Mouse (Mus musculus): ENCODE measurements at regions not wholly inside any gene's neighbourhood (a gene's known extent, or its start where the extent isn't known, plus 50 kb on each side); places are given as distances from the start of the nearest gene placed in this dataset.

DNA sequence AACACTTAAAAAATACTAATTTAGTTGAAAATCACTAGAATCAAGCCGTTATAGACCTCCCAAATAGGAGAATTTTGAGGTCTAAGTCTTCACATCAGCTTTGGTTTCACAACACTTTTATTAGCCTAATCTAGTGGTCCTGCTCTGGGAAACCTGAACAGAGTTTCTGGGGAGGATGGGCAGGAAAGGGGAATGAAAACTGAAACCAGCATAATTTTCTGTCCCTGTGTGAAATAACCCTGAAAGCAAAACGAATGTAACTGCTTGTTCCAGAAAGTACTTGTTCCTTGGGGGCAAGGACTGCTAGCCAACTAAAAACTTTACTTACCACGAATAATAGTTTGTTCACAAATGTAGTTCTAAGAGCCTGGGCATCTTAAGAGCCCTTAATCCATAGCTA is 508.0 kb upstream of the Cited2 start:
- no peaks in the 10 kb centered on the region for H3K4me1 ChIP-seq

GRCm38 (mm10) chr10:17221495-17221894 is 501.5 kb upstream of the Cited2 start:
- 38% methylated on average over 2 of the region's 2 CpGs for WGBS
- no peak for ATAC-seq (ENCODE audit: low FRiP score)

More for the DNA sequence above, 508.0 kb upstream of the Cited2 start:
- Histone ChIP-seq H3K9me3 (replicated peaks) (no peaks in the 10 kb centered on the region), H3K27me3 (replicated peaks) (no peaks in the 10 kb centered on the region), H3K9ac (replicated peaks) (no peak overlapping the region), H3K27ac (replicated peaks) (no peak overlapping the region), H3K4me2 (no peak overlapping the region), H3K4me3 (replicated peaks) (no peak overlapping the region), H3K36me3 (no peaks in the 10 kb centered on the region)
- ATAC-seq (ENCODE audit: low FRiP score), result no peak
- WGBS, result 85% methylated on average over 3 of the region's 3 CpGs

GRCm38 (mm10) chr10:17225727-17226126 is 497.3 kb upstream of the Cited2 start:
- Histone ChIP-seq H3K36me3 (no peaks in the 10 kb centered on the region), H3K4me3 (replicated peaks) (no peak overlapping the region), H3K9ac (replicated peaks) (no peak overlapping the region), H3K27me3 (replicated peaks) (no peaks in the 10 kb centered on the region), H3K4me1 (peaks cover 9% of the 10 kb centered on the region), H3K4me2 (no peak overlapping the region), H3K27ac (replicated peaks) (no peak overlapping the region), H3K9me3 (replicated peaks) (no peaks in the 10 kb centered on the region)
- ATAC-seq (ENCODE audit: low FRiP score), result no peak
- 83% methylated on average over 1 of the region's 1 CpGs for whole genome bisulfite sequencing

More at GRCm38 (mm10) chr10:17221495-17221894, 501.5 kb upstream of the Cited2 start:
- Histone ChIP-seq H3K36me3 (no peaks in the 10 kb centered on the region), H3K4me3 (replicated peaks) (no peak overlapping the region), H3K27me3 (replicated peaks) (no peaks in the 10 kb centered on the region), H3K27ac (replicated peaks) (no peak overlapping the region), H3K9me3 (replicated peaks) (no peaks in the 10 kb centered on the region), H3K4me2 (no peak overlapping the region), H3K4me1 (no peaks in the 10 kb centered on the region), H3K9ac (replicated peaks) (no peak overlapping the region)

GRCm38 (mm10) chr10:17230040-17230818 is 492.8 kb upstream of the Cited2 start:
- Histone ChIP-seq H3K4me2 (peak overlapping the region; percentile 38), H3K9ac (replicated peaks) (no peak overlapping the region), H3K9me3 (replicated peaks) (no peaks in the 10 kb centered on the region), H3K36me3 (no peaks in the 10 kb centered on the region), H3K4me1 (peaks cover 11% of the 10 kb centered on the region), H3K27ac (replicated peaks) (peak overlapping the region; percentile 51), H3K4me3 (replicated peaks) (no peak overlapping the region), H3K27me3 (replicated peaks) (no peaks in the 10 kb centered on the region)
- WGBS, result 8% methylated on average over 16 of the region's 16 CpGs
- peak; percentile 53; the same call in 1 of the 2 replicates for ATAC-seq (ENCODE audit: low FRiP score)

DNA sequence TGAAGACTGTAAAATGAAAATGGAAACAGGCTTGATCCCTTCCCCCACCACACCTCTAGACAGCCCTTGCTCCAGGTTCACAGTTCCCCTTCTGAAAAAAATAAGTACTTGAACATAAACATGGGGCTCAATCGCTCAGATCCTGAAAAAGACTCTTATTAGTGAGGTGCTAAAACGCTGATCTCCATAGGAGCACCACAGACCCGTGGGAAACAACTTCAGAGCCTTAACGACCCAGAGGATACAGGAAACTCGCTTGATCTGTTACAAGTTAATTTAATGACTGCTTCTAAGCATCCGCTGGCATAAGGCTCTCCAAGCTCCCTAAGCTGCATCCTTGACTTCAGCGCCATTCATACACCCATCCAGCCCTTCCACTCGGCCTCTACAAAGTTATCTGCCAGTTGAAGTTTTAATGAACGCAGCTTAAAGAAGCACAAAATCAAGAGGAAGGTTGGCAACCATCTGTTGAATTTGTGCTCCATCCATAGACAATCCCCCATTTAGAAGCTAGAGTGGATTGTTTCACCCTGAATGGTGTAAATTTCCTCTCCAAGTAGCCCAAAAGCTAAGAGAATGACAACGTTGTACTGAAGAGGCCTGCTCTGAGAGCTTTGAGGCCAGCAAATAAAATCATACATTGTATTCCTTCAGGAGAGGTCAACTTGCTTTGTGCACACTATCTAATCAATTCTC is 486.9 kb upstream of the Cited2 start:
- Histone ChIP-seq H3K27ac (replicated peaks) (no peak overlapping the region), H3K4me3 (replicated peaks) (no peak overlapping the region), H3K4me2 (no peak overlapping the region), H3K27me3 (replicated peaks) (no peaks in the 10 kb centered on the region), H3K9ac (replicated peaks) (no peak overlapping the region), H3K36me3 (no peaks in the 10 kb centered on the region), H3K9me3 (replicated peaks) (no peaks in the 10 kb centered on the region), H3K4me1 (peaks cover 17% of the 10 kb centered on the region)
- ATAC-seq (ENCODE audit: low FRiP score), result peak; percentile 26; the same call in 1 of the 2 replicates
- WGBS, result 14% methylated on average over 10 of the region's 10 CpGs

GRCm38 (mm10) chr10:17236761-17237160 is 486.3 kb upstream of the Cited2 start:
- Histone ChIP-seq H3K9ac (replicated peaks) (no peak overlapping the region), H3K4me1 (peaks cover 17% of the 10 kb centered on the region), H3K27me3 (replicated peaks) (no peaks in the 10 kb centered on the region), H3K36me3 (no peaks in the 10 kb centered on the region), H3K27ac (replicated peaks) (no peak overlapping the region), H3K4me3 (replicated peaks) (no peak overlapping the region), H3K9me3 (replicated peaks) (no peaks in the 10 kb centered on the region), H3K4me2 (no peak overlapping the region)
- WGBS, result 46% methylated on average over 2 of the region's 2 CpGs
- ATAC-seq (ENCODE audit: low FRiP score), result no peak

GRCm38 (mm10) chr10:17237463-17237862 is 485.6 kb upstream of the Cited2 start:
- Histone ChIP-seq H3K4me3 (replicated peaks) (no peak overlapping the region), H3K27me3 (replicated peaks) (no peaks in the 10 kb centered on the region), H3K4me2 (0 out of 2 replicates have a peak overlapping the region, but pooled peaks have one; percentile 9), H3K36me3 (no peaks in the 10 kb centered on the region), H3K27ac (replicated peaks) (no peak overlapping the region), H3K9me3 (replicated peaks) (no peaks in the 10 kb centered on the region), H3K4me1 (peaks cover 17% of the 10 kb centered on the region), H3K9ac (replicated peaks) (no peak overlapping the region)
- WGBS, result 31% methylated on average over 11 of the region's 11 CpGs
- no peak for ATAC-seq (ENCODE audit: low FRiP score)

DNA sequence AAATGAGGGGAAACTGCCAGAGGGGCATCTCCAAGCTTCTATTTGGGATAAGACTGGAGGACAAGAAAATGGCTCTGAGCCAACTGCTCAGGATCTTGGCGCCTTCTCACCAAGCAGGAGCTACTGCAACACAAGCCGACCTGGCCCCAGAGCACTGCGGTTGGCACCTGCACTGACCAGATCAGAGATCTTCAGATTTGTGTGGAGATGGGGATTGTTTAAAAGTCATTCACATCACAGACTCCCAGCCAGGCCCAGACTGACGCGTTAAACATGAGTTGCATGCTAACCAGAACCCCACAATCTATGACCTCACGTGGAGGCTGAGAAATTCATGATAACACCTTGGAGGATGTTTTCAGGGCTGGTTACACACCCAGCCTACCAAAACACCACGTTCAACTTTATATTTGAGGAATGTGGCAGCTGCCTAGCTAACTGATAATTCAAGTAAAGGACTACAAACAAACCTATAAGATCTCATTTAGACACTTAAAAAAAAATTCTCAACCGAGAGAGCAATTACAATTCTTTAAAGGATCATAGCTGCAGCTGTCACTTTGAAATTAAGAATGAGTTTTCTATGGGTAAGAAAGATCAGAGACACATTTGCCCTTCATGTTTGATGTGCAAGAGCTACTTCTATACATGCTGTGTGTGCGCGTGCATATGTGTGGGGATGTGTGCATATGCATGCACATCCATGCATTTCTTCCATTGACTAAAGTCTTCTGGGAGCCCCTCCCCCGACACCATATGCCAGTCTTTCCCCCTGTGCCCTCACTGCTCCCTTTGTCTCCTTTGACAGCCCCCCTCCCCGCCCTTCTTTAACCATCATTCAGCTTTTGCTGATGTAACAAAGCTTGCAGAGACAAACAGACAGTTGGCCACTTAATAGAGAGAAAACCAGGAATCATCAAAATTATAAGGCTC is 484.8 kb upstream of the Cited2 start:
- Histone ChIP-seq H3K4me1 (peaks cover 17% of the 10 kb centered on the region), H3K9me3 (replicated peaks) (no peaks in the 10 kb centered on the region), H3K27me3 (replicated peaks) (no peaks in the 10 kb centered on the region), H3K36me3 (no peaks in the 10 kb centered on the region), H3K4me2 (no peak overlapping the region), H3K4me3 (replicated peaks) (no peak overlapping the region), H3K9ac (replicated peaks) (no peak overlapping the region), H3K27ac (replicated peaks) (no peak overlapping the region)
- ATAC-seq (ENCODE audit: low FRiP score), result no peak
- WGBS, result 42% methylated on average over 12 of the region's 12 CpGs

DNA sequence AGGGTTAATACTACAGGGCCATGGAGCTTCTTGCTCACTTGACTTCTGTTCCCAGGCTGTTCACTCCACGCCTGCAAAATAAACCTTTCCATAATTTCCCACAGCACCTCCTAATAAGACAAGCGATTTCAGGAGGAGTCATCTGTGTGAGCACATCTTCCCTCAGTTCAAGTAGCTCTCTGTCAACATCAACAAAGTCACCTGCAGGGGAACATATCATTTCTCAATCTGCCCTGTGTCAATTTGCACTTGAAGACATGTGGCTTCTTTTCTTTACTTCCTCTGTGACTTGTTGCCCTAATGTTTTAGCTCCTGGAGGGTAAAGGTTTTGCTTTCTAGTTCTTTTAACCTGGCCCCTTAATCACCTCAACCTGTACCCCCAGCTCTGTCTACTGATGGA is 474.7 kb upstream of the Cited2 start:
- Histone ChIP-seq H3K4me3 (replicated peaks) (no peak overlapping the region), H3K36me3 (no peaks in the 10 kb centered on the region), H3K9me3 (replicated peaks) (no peaks in the 10 kb centered on the region), H3K9ac (replicated peaks) (no peak overlapping the region), H3K4me1 (no peaks in the 10 kb centered on the region), H3K27ac (replicated peaks) (no peak overlapping the region), H3K4me2 (no peak overlapping the region), H3K27me3 (replicated peaks) (no peaks in the 10 kb centered on the region)
- WGBS, result 72% methylated on average over 2 of the region's 2 CpGs
- ATAC-seq (ENCODE audit: low FRiP score), result no peak

- no peak for ATAC-seq (ENCODE audit: low FRiP score)
- Histone ChIP-seq H3K4me1 (no peaks in the 10 kb centered on the region), H3K36me3 (no peaks in the 10 kb centered on the region), H3K4me2 (no peak overlapping the region), H3K9me3 (replicated peaks) (no peaks in the 10 kb centered on the region), H3K9ac (replicated peaks) (no peak overlapping the region), H3K27me3 (replicated peaks) (no peaks in the 10 kb centered on the region), H3K4me3 (replicated peaks) (no peak overlapping the region), H3K27ac (replicated peaks) (no peak overlapping the region)
- WGBS, result 78% methylated on average over 4 of the region's 4 CpGs
Measured at GRCm38 (mm10) chr10:17253040-17253439, 470.0 kb upstream of the Cited2 start.

- Histone ChIP-seq H3K9me3 (replicated peaks) (no peaks in the 10 kb centered on the region), H3K27ac (replicated peaks) (no peak overlapping the region), H3K36me3 (no peaks in the 10 kb centered on the region), H3K4me2 (no peak overlapping the region), H3K9ac (replicated peaks) (no peak overlapping the region), H3K4me1 (no peaks in the 10 kb centered on the region), H3K4me3 (replicated peaks) (no peak overlapping the region), H3K27me3 (replicated peaks) (no peaks in the 10 kb centered on the region)
- ATAC-seq (ENCODE audit: low FRiP score), result no peak
- 42% methylated on average over 4 of the region's 4 CpGs for WGBS
Measured at GRCm38 (mm10) chr10:17260154-17260553, 462.9 kb upstream of the Cited2 start.

Measured in neural tube, embryonic 15.5 days (tissue).